Mouse (Mus musculus): ENCODE measurements around the gene Dhrs7. TPM values are rescaled to one million over a fixed set of nuclear protein-coding genes. Genes with fewer than 3 reads are reported as not detected.

The Dhrs7 gene
- polyA plus RNA-seq, 1 experiment from 2014 or later = 7.5 TPM

DNA sequence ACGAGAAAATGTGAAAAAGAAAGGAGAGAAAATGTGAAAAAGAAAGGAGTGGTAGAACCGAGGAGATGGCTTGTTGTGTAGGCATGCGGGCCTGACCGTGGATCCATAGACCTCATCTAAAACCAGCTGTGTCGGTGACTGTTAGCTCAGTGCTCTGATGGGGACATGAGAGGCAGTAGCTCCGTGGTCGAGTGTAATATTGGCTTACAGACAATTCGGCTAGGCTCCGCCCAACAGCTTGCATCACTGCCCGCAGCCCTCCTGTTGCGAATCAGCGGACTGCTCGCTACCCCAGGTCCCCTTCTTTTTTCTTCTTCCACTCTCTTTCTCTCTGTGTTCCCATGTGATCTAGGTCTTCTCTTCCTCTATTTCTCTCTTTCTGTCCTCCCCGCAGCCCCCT lies 15.8 kb downstream of the Dhrs7 start:
- Histone ChIP-seq H3K4me1 (no peaks in the 10 kb centered on the region), H3K4me2 (replicated peaks) (no peak overlapping the region), H3K27me3 (no peaks in the 10 kb centered on the region), H3K4me3 (no peak overlapping the region), H3K27ac (no peak overlapping the region), H3K36me3 (no peaks in the 10 kb centered on the region), H3K9ac (no peak overlapping the region), H3K9me3 (replicated peaks) (0 out of 2 replicates have a peak, but pooled peaks cover 3% of the 10 kb centered on the region)
- WGBS = 94% methylated on average over 14 of the region's 14 CpGs
- ATAC-seq (ENCODE audit: low FRiP score) = no peak

DNA sequence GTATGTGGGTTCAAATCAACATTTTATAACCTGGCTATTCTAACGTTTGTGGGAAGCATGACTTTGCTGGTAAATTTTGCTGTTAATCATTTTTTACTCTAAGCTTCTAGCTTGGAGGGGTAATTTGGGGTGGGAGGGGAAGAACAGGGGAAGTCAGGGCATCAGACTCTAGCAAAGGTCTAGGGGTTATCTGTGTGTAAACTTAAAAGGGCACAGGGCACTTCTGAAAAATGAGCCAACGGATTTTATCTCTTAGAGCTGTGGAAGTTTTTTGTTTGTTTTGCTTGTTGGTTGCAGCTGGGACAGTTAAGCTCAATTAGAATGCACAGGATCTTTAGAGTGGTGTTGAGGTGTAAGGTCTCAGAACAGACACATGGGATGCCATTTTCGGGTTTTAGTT lies 26.7 kb downstream of the Dhrs7 start:
- Histone ChIP-seq H3K9ac (no peak overlapping the region), H3K27ac (no peak overlapping the region), H3K27me3 (no peaks in the 10 kb centered on the region), H3K4me3 (no peak overlapping the region), H3K9me3 (replicated peaks) (no peaks in the 10 kb centered on the region), H3K4me2 (replicated peaks) (no peak overlapping the region), H3K36me3 (no peaks in the 10 kb centered on the region), H3K4me1 (no peaks in the 10 kb centered on the region)
- 80% methylated on average over 3 of the region's 3 CpGs for WGBS
- no peak for ATAC-seq (ENCODE audit: low FRiP score)

DNA sequence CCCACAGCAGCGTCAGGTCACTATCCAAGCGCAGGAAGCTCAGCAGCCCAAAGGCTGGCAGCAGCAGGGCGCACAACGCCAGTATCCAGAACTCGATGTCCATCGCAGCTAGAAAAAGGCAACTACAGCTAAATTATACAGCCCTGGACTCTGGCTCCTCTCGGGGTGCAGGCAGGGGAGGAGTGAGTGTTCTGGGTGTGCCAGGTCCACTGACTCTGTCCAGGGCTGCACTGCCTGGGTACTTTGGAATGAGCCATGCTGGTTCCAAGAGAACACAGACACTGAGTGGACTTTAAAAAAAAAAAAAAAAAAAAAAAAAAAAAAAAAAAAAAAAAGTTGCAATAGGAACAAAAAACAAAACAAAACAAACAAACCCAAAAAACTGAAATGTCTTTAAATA lies 36.0 kb downstream of the Dhrs7 start:
- no peaks in the 10 kb centered on the region for H3K36me3 ChIP-seq
- no peak for ATAC-seq (ENCODE audit: low FRiP score)
- 90% methylated on average over 7 of the region's 7 CpGs for WGBS

DNA sequence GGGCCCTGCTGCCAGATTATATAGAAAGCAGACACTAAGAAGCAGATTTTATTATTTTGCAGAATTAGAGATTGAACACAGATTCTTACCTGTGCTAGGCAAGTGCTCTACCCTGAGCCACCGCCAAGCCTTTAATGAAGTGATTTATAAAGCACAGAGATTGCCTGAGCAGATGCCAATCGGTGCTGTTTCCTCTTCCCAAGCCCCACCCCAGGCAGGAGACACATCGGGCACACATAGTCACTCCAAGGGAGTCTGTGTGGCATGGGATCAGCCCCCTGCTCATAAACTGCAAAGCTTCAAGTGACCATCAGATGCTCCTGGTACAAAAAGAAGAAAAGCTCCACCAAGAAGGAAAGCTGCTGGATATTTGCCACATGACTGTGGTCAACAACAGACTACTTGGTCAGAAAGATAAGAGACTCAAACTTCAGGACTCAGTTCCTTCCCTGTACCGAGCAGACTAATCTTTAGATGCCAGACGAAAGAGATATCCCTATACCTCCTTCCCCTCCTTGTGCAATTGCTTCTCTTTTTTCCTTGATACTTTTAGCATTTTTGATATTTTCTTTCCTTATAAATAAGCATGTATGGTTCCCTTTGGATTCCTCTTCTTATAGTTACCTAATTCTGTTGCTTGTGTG lies 41.7 kb downstream of the Dhrs7 start:
- Histone ChIP-seq H3K9ac (no peak overlapping the region), H3K27ac (no peak overlapping the region)
- 89% methylated on average over 5 of the region's 5 CpGs for WGBS

More for the DNA sequence above, 36.0 kb downstream of the Dhrs7 start:
- Histone ChIP-seq H3K27me3 (no peaks in the 10 kb centered on the region), H3K4me1 (no peaks in the 10 kb centered on the region), H3K9me3 (replicated peaks) (no peaks in the 10 kb centered on the region; the same call in 1 of the 2 replicates), H3K9ac (no peak overlapping the region), H3K4me2 (replicated peaks) (no peak overlapping the region), H3K27ac (no peak overlapping the region), H3K4me3 (no peak overlapping the region)

DNA sequence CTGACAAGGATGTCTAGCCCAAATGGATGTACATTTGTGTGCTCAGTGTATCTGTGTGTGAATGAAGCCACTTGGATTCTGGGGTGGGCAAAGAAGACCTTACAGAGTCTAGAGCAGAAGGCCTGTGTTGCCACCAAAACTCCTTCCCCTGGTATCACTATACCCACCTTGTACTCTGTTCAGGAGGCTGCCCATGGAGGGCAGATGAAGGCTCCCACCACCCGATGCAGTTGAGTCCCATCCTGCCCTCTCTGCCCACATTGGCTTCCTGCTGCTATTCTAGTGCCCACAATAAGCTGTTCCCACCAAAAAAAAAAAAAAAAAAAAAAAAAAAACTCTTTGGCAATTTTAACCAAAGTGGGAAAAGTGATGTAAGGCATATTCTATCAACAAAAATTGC lies 43.3 kb downstream of the Dhrs7 start:
- no peaks in the 10 kb centered on the region for H3K36me3 ChIP-seq
- no peak overlapping the region for H3K9ac ChIP-seq
- no peak for ATAC-seq (ENCODE audit: low FRiP score)
- H3K4me3 ChIP-seq = no peak overlapping the region
- H3K9me3 ChIP-seq (replicated peaks) = no peaks in the 10 kb centered on the region
- no peaks in the 10 kb centered on the region for H3K27me3 ChIP-seq
- WGBS = 83% methylated on average over 1 of the region's 1 CpGs
- no peak overlapping the region for H3K4me2 ChIP-seq (replicated peaks)
- no peak overlapping the region for H3K27ac ChIP-seq
- no peaks in the 10 kb centered on the region for H3K4me1 ChIP-seq

More for the DNA sequence above, 41.7 kb downstream of the Dhrs7 start:
- no peak overlapping the region for H3K4me3 ChIP-seq
- H3K4me2 ChIP-seq (replicated peaks) = no peak overlapping the region
- no peaks in the 10 kb centered on the region for H3K9me3 ChIP-seq (replicated peaks)
- no peaks in the 10 kb centered on the region for H3K36me3 ChIP-seq
- no peaks in the 10 kb centered on the region for H3K4me1 ChIP-seq
- H3K27me3 ChIP-seq = no peaks in the 10 kb centered on the region
- ATAC-seq (ENCODE audit: low FRiP score) = no peak

DNA sequence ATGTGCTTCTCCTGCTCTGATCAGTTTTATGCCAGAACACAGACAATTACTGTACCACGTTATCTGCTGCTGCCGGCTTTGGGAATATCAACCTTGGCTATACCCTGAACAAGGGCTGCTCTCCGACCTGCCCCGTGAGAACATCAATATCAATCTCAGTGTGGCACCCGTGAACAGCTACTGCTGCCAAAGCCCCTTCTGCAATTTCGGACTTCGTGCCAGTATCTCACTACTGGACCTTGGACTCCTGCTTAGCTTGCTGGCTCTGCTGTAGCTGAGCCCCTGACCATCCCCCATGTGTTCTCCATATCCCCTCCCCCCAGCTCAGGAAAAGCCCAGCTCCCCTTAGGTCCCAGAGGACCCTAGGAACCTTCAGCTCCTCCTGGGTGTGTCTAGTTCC lies 43.9 kb downstream of the Dhrs7 start:
- WGBS = 94% methylated on average over 7 of the region's 7 CpGs
- Histone ChIP-seq H3K9me3 (replicated peaks) (no peaks in the 10 kb centered on the region), H3K9ac (no peak overlapping the region), H3K36me3 (no peaks in the 10 kb centered on the region), H3K4me1 (no peaks in the 10 kb centered on the region), H3K4me2 (replicated peaks) (no peak overlapping the region), H3K4me3 (no peak overlapping the region), H3K27ac (no peak overlapping the region), H3K27me3 (no peaks in the 10 kb centered on the region)
- ATAC-seq (ENCODE audit: low FRiP score) = no peak

DNA sequence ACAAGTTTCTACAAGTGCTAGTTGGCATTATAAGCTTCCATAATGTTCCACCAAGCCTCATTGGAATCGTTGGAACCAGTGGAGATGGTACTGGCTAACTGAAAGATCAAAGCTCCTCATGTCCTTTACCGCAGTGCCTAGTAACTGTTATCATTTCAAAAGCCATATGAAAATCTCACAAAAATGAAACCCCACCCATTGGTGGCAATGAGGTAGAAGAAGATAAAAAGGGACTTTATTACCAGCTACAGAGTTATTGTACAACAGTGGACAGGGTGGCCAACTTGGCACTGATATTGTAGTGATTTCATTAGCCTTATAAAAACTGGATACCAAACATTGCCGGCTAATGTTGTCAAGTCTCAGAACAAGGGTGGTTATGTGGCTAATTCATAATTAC lies 52.7 kb downstream of the Dhrs7 start:
- H3K9ac ChIP-seq = no peak overlapping the region
- 92% methylated on average over 3 of the region's 3 CpGs for WGBS
- no peaks in the 10 kb centered on the region for H3K36me3 ChIP-seq
- ATAC-seq (ENCODE audit: low FRiP score) = no peak
- H3K4me3 ChIP-seq = no peak overlapping the region
- H3K27ac ChIP-seq = no peak overlapping the region
- H3K27me3 ChIP-seq = no peaks in the 10 kb centered on the region
- H3K9me3 ChIP-seq (replicated peaks) = no peaks in the 10 kb centered on the region
- H3K4me2 ChIP-seq (replicated peaks) = no peak overlapping the region
- H3K4me1 ChIP-seq = no peaks in the 10 kb centered on the region

Other genes starting within 250 kb of the Dhrs7 start
- 2.7 and 3.2 TPM in 2 replicates for gene Lrrc9, start 223.0 kb downstream of the Dhrs7 start, polyA plus RNA-seq (2016; fragmentation: Nextera tagmentation; extraction: Ambion mirVana)
- gene Pcnx4, start 128.5 kb downstream of the Dhrs7 start, polyA plus RNA-seq (2016; fragmentation: Nextera tagmentation; extraction: Ambion mirVana) = 18.0 and 18.4 TPM in 2 replicates
- not detected in 2 replicates for gene Gm4756, start 15.2 kb downstream of the Dhrs7 start, polyA plus RNA-seq (2016; fragmentation: Nextera tagmentation; extraction: Ambion mirVana)
- 88.2 and 88.5 TPM in 2 replicates for gene Ppm1a, start 92.5 kb upstream of the Dhrs7 start, polyA plus RNA-seq (2016; fragmentation: Nextera tagmentation; extraction: Ambion mirVana)

Measured in hindbrain, embryonic 12.5 days (tissue).